Mouse (Mus musculus) urinary bladder, adult 2 months (tissue): Measurements from ENCODE around the gene Gja4. TPM values are rescaled to one million over a fixed set of nuclear protein-coding genes. Genes with fewer than 3 reads are reported as not detected.

Experiments used
- DNase-seq: peaks from one replicate; pipeline ENCODE4 v3.0.0; 2022; ENCODE audit warnings: low spot score
- polyA plus RNA-seq: library from polyadenylated mRNA; depleted of rRNA; stranded (reverse); fragments of >200 nt; gene quantifications from 2 replicates; pipeline ENCODE4 v1.2.3, GENCODE M21; 2012; rRNA removed

Gene Gja4
- polyA plus RNA-seq: 18.5 and 18.6 TPM in 2 replicates

DNA sequence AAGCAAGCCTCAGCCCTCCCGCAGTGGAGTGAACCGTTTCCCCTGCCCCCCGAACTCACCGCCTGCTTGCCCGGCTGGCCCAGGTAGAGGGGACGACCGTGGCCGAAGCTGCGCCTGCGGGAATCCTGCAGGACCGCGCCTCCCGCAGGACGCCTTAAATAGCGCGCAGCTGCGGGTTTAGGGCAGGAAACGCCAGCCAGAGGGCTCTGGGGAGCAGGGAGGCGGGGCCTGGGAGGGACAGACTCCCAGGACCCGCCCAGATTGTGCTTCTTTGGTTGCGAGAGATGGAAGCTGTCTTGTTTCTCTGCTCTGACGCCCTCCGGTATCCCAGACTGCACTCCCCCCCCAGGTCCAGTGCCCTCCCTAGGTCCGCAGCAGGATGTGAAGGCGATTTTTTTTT is at the start of gene Gja4:
TSS of gene Gja4 (minus strand) at position 179 of the 400 bp plus-strand sequence.
- DNase-seq: peak; percentile 59

DNA sequence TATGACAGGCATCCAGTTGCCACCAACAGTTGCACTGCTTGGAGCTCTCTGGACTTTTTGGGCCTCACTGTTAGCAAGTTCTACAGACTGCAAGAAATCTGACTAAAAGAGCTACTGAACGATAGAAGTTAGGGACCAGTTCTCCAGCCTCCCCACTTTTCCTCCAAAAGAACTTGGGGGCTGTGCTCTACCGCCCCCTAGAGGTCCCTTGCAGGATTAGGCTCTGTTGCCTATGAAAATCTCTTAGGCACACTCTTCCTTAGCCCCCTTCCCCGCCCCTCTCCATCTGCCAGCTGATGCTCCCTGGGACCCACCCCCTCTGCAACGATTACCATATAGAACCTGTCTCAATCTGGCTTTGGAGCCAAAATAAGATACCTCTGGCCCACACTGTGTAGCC is 49.5 kb upstream of the Gja4 start:
- no peak for DNase-seq

DNA sequence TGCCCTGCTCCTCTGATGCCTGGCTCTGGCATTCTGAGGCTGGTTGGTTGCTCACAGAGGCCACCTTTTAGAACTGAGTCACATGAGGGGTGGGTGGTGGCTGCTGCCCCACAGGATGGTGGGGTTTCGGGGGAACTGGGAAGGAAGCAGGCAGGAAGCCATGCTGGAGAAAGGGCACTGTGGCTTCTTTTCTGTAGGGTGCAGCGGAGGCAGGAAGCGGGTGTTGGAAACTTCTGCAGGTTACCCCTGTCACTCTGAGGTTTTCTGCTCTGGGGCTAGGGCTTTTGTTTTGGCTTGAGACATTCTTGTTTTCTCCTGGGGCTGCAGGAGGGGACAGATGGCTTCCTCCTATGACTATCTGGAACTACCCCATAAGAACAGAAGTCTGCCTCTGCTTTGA is 48.7 kb upstream of the Gja4 start:
- no peak for DNase-seq

DNA sequence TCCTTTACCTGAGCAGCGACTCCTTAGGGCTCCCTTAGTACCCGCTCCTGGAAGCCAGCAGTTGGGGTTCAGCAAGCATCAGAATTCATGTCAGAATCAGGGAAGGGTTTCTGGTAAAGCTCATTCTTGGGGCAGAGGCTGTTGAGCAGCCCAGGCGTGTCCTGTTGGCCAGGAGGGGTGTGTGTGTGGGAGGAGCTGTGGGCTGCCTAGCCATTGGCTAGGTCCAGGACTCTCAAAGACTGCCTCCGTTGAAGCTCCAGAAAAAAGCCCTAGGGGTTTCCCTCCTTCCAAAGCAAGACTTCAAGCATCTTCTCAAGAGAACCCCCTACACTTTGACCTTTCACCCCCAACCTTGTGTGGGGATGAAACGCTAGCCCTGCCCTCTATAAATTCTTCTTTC is 44.2 kb upstream of the Gja4 start, which contains the start of gene Gjb5:
TSS of gene Gjb5 (minus strand) at position 164 of the 400 bp plus-strand sequence.
- DNase-seq: no peak

DNA sequence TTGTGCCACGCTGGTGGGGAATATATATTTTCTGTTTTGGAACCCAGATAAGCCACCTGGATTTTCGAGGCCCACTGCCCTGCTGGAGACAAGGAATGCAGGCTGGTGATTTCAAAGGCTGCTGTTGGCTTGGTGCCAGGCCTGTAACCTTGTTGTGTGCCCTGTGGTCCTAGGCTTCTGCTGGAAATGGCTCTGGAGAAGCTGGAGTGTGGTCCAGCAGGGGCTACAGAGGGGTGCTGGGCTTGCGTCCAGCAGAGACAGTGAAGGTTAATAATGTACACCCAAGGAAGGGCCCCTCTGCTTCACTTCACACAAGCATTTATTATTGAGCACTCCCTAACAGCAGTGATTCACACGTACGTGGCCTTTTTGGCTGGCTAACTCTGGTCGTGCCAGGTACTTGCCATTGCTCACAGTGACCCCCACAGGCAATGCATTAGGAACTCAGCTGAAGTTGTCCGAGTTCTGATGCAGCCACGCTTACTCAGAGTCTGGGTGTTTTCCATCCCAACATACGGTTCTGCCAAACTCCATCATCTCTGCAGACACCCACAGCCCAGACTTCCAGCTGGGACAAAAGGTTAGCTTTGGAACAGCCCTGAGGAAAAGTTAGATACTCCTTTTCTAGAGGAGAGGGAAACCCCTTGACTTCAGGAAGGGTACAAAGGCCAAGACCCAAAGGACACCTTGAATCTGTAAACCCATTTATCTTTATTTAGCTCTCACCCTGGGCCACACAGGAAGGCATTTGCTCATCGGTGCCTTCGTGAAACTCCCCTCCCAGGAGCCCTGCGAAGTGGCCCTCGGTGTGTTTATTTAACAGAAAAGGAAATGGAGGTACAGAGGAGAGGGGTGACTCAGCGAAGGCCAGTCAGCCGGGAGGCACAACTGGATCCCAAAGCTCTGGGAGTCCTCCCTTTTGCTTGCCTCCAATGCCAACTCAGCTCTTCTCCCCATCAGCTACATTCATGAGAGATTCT is 41.0 kb upstream of the Gja4 start:
- no peak for DNase-seq

DNA sequence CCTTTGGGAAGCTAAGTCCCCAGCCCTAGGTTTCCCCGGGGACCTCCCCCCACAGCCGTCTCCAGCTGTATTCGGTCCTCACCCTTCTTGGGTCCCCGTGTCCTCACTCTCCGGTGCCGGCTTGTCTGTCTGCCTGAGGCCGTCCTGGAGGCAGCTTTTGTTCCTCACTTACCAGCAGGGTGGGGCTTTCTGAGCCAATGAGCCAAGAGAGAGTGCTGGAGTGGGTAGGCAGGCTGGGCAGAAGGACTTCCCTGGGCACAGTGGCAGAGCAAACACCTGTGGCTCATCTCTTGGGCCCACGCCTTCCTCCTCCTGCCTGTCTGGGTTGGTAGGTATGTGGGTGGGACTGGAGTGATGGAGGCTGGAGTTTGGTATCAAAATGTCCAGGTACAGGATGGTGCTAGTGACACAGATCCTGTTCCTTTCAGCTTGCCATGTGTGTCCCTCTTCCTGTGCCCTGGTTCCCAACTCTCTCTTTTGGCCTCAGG is 40.2 kb upstream of the Gja4 start, which contains the start of gene Gjb4:
TSS of gene Gjb4 (minus strand) at position 131 of the 488 bp plus-strand sequence.
- no peak for DNase-seq

DNA sequence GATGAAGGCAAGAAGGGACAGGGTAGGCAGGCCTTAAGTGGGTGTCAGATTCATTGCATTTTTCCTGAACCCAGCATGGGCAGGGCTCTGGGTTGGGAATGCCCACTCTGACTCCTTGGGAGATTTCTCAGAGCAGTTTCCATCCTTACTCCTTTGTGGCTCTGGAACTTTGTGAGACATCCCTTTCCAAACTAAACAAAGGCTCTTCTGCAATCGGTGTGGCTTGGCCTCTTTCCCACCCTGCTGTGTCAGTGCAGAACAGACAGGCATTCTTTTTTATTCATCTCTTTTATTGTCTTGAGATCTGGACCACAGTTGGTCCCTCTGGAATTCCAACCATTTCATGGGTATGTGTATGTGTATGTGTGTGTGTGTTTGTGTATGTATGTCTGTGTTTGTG is 38.8 kb upstream of the Gja4 start:
- no peak for DNase-seq

DNA sequence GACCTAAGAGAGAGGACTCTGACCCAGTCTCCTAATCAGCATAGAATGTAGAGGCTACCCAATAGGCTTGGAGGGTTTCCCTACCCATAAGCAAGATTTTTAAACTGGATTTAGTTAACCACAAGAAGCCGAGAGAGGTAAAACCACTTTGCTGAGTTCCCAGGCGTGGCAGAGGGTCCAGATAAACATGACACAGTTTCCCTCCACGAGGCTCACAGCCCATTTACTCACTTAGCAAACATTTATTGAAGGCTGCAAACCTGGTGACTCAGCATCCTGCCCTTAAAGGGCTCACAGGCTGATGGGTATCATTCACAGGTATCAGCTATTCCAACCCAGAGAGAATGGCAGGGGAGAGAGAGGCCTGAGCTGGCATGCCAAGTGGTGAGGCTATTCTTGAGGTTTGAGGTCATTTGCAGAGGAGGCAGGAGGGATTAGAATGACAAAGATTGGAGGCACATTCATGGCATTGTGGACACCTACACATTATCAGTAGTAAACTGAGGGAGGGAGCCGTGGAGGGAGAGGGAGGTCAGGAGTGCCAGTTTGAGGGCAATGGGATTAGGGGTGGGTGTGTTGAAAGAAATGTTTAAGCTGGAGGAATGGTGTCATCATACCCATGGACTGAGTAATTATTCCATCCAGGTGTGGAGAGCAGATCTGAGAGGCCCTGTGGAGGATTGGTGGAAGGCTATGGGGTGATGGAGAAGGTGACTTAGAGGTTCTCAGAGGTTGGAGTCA is 35.9 kb upstream of the Gja4 start:
- no peak for DNase-seq

DNA sequence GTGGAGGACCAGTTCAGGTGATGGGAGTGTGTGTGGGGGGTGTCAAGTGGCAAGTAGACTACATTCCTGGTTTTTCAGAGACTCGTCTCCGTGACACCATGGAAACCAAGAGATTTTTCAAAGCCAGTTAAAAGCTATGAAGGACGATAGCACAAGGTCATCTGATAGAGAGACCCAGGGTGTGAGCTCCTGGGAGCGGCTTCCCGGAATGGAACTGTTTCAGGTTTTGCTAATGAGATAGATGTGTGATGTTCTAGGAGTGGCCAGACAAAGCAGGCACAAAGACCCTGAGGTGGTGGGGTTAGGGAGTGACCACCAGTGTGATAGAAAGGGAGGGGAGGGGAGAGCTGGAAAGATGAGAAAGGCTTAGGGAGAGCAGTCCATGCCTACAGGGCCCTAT is 31.2 kb upstream of the Gja4 start:
- no peak for DNase-seq

DNA sequence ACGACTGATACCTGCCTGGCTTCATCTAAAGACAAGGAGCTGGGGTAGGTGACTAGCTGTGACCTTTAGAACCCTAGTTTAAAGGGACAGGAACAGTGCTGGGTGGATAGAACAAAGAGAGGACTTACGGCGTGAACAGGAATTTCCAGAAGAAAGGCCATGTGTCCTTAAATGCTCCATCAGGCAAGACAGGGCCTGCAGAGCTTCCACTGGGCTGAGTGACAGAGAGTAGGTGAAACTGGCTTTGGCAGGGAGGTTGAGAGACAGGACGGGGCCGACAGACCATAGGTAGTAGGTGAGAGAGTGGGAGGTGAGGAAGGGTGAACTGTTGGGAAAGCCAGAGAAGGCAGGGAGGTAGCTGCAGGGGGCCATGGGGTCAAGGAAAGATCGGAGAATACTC is 27.5 kb upstream of the Gja4 start:
- no peak for DNase-seq

DNA sequence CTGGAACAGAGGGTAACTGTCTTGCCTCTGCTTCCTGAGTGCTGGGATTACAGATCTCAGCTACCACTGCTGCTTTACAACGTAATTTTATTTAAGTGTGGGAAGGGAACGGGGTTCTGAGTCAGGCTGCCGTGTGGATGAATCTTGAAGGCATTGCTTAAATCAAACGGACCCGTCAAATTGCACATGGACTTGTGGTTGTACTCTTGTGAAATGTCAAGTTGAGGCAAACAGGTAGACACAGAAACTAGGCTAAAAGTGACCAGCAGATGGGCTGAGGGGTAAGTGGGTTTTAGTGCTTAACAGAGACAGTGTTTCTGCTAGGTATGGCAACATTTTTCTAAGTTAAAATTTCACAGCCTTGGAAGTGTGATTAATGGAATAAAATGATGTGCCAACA is 23.8 kb upstream of the Gja4 start:
- no peak for DNase-seq

DNA sequence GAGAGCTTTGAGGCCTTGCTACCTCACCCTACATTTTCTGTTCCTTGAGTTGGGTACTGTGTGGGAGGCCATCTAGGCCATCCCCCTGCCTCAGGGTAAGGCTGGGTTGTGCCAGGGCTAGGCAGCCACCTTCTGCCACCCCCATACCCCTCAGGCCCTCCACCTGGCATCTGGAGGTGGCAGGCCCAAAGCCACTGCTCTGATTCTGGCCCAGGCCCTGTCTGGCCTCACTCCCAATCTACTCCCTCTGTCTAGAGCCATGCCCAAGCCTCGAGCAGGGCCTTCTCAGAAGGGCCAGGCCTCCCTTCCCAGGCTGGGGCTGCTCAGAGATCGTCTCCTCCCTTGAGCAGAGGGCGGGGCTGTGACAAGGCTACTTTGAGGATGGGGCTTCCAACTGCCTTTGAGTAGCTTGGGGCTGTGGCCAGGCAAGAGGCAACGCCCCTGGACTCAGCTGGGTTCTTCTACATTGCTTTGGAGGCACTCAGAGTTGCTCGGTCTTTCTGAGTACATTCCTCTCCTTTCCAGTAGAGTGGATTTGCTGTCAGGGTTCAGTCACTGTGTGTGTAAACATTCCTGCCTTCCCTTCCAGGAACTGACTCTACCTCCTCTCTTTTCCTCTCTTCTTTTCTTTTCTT is 21.1 kb upstream of the Gja4 start:
- DNase-seq: no peak

DNA sequence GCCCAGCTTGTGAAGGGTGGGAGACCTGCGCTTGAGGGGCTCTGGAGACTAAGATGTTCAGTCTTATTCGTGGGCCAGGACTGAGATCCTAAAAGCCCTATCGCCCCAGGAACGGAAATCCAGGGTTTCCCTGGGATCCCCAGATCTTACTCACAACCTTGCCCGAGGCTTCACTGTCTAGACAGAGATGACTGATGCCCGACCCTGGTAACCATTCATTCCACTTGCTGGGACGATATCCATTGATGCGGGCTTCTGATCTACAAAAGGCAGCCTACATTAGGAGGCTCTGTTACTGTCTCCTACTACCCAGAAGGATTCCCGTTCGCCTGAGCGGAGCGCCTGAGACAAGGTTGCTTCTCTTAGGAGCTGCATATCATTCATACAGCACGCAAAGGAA is 17.3 kb upstream of the Gja4 start:
- no peak for DNase-seq

DNA sequence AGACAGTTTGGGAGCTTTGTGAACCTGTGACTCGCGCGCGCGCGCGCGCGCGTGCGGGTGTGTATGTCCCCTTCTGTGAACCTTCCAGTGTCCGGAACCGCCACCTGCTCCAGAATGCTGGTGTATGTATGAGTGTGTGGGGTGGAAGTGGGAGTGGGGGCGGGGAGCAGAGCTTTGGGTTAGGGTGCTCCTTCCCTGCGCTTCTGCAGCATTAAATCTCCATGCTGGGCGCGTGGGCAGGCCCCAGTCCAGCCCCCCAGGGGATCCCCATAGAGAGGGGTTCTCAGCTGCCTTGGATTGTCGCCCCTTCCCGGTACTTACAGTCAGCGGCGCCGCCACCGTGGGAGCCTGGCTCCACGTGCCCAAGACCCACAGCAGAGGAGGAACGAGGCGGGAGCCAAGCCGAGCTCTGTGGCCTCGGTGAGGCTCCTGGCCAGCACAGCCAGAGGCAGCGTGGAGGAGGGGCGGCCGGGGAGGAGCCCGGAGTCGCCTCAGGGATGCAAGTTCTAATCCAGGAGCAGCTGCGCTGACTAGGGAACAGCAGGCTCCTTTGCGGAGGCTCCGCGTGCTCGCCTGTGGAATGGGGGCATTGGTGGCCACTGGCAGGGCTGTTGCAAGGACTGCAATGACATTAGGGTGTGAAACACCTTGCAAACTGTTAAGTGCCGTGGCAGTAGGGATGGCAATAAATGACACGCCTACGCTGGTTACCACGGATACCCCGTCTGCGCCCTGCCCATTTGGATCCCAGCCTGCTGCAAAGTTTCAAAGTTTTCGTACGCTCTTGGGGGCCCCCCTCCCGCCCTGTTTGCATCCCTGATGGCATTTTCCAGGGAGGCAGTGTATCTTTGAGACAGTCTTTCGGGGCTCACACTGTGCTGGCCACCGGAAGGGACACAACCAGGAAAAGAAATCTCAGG is 16.6 kb upstream of the Gja4 start, which contains the start of gene Gjb3:
TSS of gene Gjb3 (minus strand) at position 664 of the 920 bp plus-strand sequence.
- DNase-seq: no peak

DNA sequence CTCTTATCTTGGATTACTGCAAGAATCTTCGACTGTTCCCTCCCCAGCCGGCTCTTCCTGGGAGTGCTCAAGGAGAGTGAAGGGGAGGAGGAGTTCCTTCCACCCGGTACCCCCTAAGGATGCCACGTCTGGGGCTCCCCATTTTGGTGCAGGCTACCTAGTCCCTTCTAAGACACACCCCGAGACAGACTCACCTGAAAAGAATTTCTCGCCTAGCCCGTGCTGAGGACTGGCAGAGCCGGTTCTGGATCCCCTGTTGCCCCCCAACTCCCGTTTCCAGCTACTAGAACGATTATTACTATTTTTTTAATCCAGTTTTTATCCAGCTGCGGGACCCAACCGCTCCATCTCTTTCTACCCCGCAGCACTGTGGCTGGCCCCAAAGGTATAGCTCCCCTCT is 15.9 kb upstream of the Gja4 start:
- no peak for DNase-seq

DNA sequence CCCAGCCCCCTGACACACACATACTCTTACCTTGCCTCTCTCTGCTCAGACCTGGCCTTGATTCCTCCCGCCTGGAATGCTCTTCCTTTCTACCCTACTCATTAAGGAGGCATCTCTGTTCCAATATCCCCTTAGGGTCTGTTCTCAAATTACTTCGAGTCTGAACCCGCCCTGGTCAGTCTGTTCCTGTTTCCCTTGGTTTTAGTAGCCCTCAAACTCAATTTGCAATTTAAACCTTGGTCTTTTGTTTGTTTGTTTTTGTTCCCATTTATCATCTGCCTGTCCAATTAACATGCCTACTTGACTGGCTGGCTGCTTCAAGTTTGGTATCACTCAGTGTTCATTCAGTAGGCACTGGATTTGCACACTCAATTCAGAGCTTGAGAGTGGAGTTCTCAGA is 15.2 kb upstream of the Gja4 start:
- DNase-seq: no peak

DNA sequence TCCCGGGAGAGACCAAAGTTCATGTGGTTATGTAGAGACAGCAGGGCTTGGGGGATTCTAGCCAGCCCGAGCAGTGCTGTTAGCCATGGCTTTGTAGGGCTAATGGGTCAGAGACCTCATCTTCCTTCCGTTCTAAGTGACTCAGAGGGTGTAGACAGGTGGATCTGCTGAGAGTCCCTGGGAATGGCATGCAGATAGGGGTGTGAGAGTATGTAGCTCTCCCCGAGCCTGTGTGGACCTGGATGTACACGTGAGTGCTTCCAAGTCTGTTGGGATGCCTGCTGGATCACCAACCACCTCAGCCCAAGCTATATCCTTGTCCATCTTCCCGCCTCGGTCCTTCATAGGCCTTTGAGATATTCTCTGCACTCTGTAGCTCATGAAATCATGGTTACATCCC is 14.5 kb upstream of the Gja4 start:
- no peak for DNase-seq

DNA sequence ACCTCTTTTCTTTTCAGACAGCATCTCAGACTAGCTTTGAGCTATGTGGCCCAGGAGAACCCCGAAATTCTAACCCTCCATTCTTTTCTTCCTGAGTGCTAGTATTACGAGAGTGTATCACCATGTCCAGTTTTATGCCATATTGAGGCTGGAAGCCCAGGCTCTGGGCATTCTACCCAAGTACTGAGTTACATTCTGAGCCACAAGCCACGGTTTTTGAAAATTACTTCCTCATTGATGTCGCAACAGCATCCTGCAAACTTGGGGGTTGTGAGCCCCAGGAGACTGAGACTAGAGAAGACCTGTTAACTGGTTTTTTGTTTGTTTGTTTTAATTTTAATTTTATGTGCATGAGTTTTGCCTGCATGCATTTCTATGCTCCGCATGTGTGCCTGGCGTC is 13.9 kb upstream of the Gja4 start:
- DNase-seq: no peak

DNA sequence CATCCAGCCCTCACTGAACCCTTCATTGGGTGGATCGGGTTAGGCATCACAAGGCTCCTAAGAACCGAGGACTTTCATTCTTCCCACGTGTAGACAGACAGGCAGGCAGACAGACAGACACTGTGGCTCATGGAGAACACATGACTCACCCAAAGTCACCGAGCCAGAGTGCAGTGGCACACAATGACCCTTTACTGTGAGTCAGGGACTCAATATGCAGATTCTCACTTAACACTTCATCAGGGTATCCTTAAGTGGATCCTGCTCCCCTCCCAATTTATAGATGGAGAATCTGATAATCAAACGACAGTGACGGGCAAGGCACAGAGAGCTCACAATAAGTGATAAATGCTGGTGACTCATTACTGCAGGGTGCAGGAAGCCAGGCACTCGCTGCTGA is 13.4 kb upstream of the Gja4 start:
- no peak for DNase-seq

DNA sequence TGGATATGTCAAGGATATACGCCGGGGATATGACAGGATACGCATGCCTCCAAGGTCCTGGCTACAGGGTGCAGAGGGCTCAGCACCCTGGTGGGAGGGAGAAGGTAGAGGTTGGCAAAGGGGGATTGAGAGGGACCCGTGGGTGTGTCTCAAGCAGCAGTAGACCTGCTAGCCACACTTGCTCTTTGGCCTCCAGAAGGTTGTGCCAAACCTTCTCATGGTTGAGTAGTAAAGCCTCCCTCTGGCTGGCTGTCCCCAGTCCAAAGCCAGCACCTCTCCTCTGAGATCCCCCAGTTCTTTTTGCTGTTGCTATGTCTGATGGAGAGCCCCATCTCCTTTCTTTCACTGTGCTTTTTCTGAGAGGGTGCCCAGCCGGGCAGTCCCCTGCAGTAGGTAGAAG is 11.4 kb upstream of the Gja4 start:
- DNase-seq: no peak

DNA sequence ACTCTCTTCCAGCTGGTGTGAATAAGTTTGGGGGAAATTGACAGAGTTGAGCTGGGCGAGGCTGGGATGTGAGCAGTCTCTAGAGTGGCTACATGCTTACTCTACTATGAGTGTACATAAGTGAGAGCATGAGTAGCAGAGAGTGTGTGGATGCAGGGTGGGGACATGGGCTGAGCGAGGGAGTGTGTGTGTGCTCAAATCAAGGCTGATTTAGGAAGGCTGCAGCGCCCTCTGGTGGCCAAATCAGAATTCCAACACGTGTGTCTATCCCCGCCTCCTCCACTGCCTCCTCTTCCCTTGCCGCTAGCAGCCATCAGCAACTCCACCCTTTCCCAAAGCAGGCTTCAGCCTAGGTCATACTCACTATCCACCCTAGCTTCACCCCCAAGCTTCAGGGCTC is 10.9 kb upstream of the Gja4 start:
- no peak for DNase-seq
